Mouse (Mus musculus) kidney, adult 2 months (tissue): ENCODE data around the gene Mier2.

Source experiments
- CTCF ChIP-seq: fragments of 200-500 bp; conservative IDR thresholded peaks from 2 replicates; pipeline ENCODE4 v1.5.1; 2011; ENCODE audit warnings: low read depth, mild to moderate bottlenecking, control low read depth, low read length, moderate library complexity, mixed read lengths; ENCODE audit not compliant: insufficient read depth, insufficient read length
- POLR2A ChIP-seq: fragments of 200-500 bp; IDR thresholded peaks from one replicate; pipeline ENCODE4 v1.6.1; 2011; ENCODE audit warnings: low read depth, low read length, control low read depth

GRCm38 (mm10) chr10:79525456-79526325, 29.3 kb downstream of the Mier2 start:
- TF ChIP-seq CTCF: no peak
- TF ChIP-seq POLR2A: no peak
